Mouse (Mus musculus): ENCODE measurements at regions not wholly inside any gene's neighbourhood (a gene's known extent, or its start where the extent isn't known, plus 50 kb on each side); places are given as distances from the start of the nearest gene placed in this dataset.

DNA sequence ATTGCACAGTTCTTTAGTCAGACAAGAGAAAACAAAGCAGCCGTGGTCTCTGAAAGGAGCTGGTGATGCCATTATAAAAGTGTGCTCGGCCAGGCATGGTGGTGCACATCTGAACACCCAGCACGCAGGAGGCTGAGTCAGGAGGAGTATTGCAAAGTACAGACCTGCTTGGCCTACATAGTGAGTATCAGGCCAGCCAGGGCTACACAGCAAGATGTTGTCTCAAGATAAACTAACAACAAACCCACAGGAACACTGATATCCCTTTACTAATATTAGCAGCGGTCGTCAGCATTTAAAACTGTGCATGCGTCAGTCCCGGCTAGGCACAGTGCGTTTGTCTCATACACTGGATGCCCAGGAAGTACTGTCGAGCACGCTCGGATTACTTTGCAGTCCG lies 64.4 kb upstream of the Slc1a1 start:
- TF ChIP-seq POLR2A (IDR thresholded peaks at IDR 0.05; ENCODE audit: control insufficient read depth in 1 of 2, insufficient read depth in 1 of 2, low read depth in 1 of 2, low read length in 2 of 2, poor library complexity in 1 of 2) (no peak), JUND (IDR thresholded peaks at IDR 0.05; ENCODE audit: low read depth, low read length) (no peak), CTCF (IDR thresholded peaks at IDR 0.05 in 2 of 3, conservative IDR thresholded peaks at IDR 0.05 in 1 of 3; ENCODE audit: control insufficient read depth in 1 of 3, insufficient read depth in 1 of 3, low read depth in 2 of 3, low read length in 3 of 3, poor library complexity in 1 of 3, severe bottlenecking in 1 of 3) (no peak)

All from MEL (cell line).